Mouse (Mus musculus): ENCODE results near the gene Zfp120. TPM values are rescaled to one million over a fixed set of nuclear protein-coding genes. Genes with fewer than 3 reads are reported as not detected.
"Not testable (repeated sequence)": the region's sequence is repeated elsewhere in the genome, so short reads cannot be mapped to it uniquely, and the experiment has no call there.

Zfp120 gene
- polyA plus RNA-seq, 1 experiment from 2014 or later, result 9.8 TPM

- not testable (repeated sequence) for H3K27ac ChIP-seq (ENCODE audit: low read length); H3K36me3 ChIP-seq (ENCODE audit: control insufficient read depth, insufficient read depth, low read length); H3K4me2 ChIP-seq (ENCODE audit: low read depth, low read length); H3K4me1 ChIP-seq (replicated peaks; ENCODE audit: control insufficient read depth, insufficient read depth, low read length); H3K4me3 ChIP-seq (ENCODE audit: low read length); H3K9ac ChIP-seq (ENCODE audit: low read length); H3K9me3 ChIP-seq (ENCODE audit: control insufficient read depth, low read length); H3K27me3 ChIP-seq (ENCODE audit: control insufficient read depth, insufficient read depth, low read depth, low read length)
- ATAC-seq (ENCODE audit: low read depth), result 0 out of 2 replicates have a peak, but pooled peaks have one; percentile 43
- 7% methylated on average over 2 of the region's 2 CpGs for WGBS
These were observed 36.9 kb downstream of the Zfp120 start for GRCm38 (mm10) chr2:150099618-150100017.

Other genes with a start within 250 kb of the Zfp120 start
- not detected in 2 replicates for gene Gm10770, start 43.0 kb upstream of the Zfp120 start, polyA plus RNA-seq (2015; fragmentation: Nextera tagmentation; extraction: Ambion mirVana)
- gene Gm14139, start 45.0 kb upstream of the Zfp120 start, polyA plus RNA-seq (2015; fragmentation: Nextera tagmentation; extraction: Ambion mirVana), result not detected in 2 replicates
- gene Zfp937, start 81.4 kb upstream of the Zfp120 start, polyA plus RNA-seq (2015; fragmentation: Nextera tagmentation; extraction: Ambion mirVana), result 11.3 and 12.1 TPM in 2 replicates
- 4.4 and 4.8 TPM in 2 replicates for gene Gm21994, start 118.9 kb upstream of the Zfp120 start, polyA plus RNA-seq (2015; fragmentation: Nextera tagmentation; extraction: Ambion mirVana)
- gene Gm14124, start 120.8 kb upstream of the Zfp120 start, polyA plus RNA-seq (2015; fragmentation: Nextera tagmentation; extraction: Ambion mirVana), result 0.05 TPM in 1 of 2 replicates, not detected in the other
- 2.2 TPM in 2 replicates for gene Gm10130, start 187.0 kb upstream of the Zfp120 start, polyA plus RNA-seq (2015; fragmentation: Nextera tagmentation; extraction: Ambion mirVana)
- gene 3300002I08Rik, start 226.1 kb upstream of the Zfp120 start, polyA plus RNA-seq (2015; fragmentation: Nextera tagmentation; extraction: Ambion mirVana), result 7.0 and 7.1 TPM in 2 replicates

All from lung, embryonic 16.5 days (tissue).